Mouse (Mus musculus) liver, embryonic 11.5 days (tissue): ENCODE measurements around the gene Etnk2. TPM values are rescaled to one million over a fixed set of nuclear protein-coding genes. Genes with fewer than 3 reads are reported as not detected.
A peak's percentile ranks its signal among the peaks of the same experiment; 100 is the strongest.

ENCODE experiments used
- ATAC-seq: fragments of 200-750 bp; cut with Nextera tagmentation; replicated peaks from 2 replicates; pipeline ENCODE4 v1.8.0; 2017; ENCODE audit warnings: moderate number of reproducible peaks, mild to moderate bottlenecking, moderate TSS enrichment, moderate library complexity; ENCODE audit not compliant: low FRiP score
- DNase-seq: peaks from one replicate; pipeline ENCODE4 v3.0.0-alpha.2; 2017; ENCODE audit warnings: low spot score
- H3K27ac ChIP-seq: fragments of 300-500 bp; sonication (generic); 2 replicates; pipeline ENCODE4 v1.5.1; 2014; ENCODE audit warnings: mild to moderate bottlenecking, low read depth, low read length, control low read depth
- H3K27me3 ChIP-seq: fragments of 300-500 bp; sonication (generic); replicated peaks from 2 replicates; pipeline ENCODE4 v1.6.1; 2014; ENCODE audit warnings: low read length, mixed read lengths; ENCODE audit not compliant: control insufficient read depth, insufficient read depth
- H3K36me3 ChIP-seq: fragments of 300-500 bp; sonication (generic); 2 replicates; pipeline ENCODE4 v1.6.1; 2014; ENCODE audit warnings: mild to moderate bottlenecking, low read length, moderate library complexity, mixed read lengths; ENCODE audit not compliant: control insufficient read depth, insufficient read depth
- H3K4me1 ChIP-seq: fragments of 300-500 bp; sonication (generic); replicated peaks from 2 replicates; pipeline ENCODE4 v1.6.1; 2014; ENCODE audit warnings: low read length, mixed read lengths; ENCODE audit not compliant: control insufficient read depth, insufficient read depth
- H3K4me2 ChIP-seq: fragments of 300-500 bp; sonication (generic); 2 replicates; pipeline ENCODE4 v1.6.1; 2014; ENCODE audit warnings: mild to moderate bottlenecking, control low read depth, moderate library complexity
- H3K4me3 ChIP-seq: fragments of 300-500 bp; sonication (generic); 2 replicates; pipeline ENCODE4 v1.5.1; 2014; ENCODE audit warnings: low read depth, low read length, control low read depth
- H3K9ac ChIP-seq: fragments of 300-500 bp; sonication (generic); 2 replicates; pipeline ENCODE4 v1.6.1; 2014; ENCODE audit warnings: low read depth, low read length, control low read depth
- H3K9me3 ChIP-seq: fragments of 300-500 bp; sonication (generic); 2 replicates; pipeline ENCODE4 v1.6.1; 2016; ENCODE audit warnings: low read length, inconsistent platforms, mixed read lengths; ENCODE audit not compliant: control insufficient read depth
- WGBS: fragments of 180-500 bp; shearing (Covaris S2); extraction: QIAGEN DNeasy Blood & Tissue Kit; methylation state at CpG from one replicate; pipeline ENCODE4 v1.1.7; 2014; 5-methylcytosine and 5-hydroxymethylcytosine counted together
- polyA plus RNA-seq: library from polyadenylated mRNA; unstranded; fragments of >200 nt; fragmentation: Nextera tagmentation; extraction: Ambion mirVana; gene quantifications from 2 replicates; pipeline ENCODE4 v1.2.1, GENCODE M21; 2014

Etnk2 gene
- polyA plus RNA-seq, 1 experiment from 2014 or later: 5.8 TPM

GRCm38 (mm10) chr1:133409786-133410185, 46.4 kb downstream of the Etnk2 start:
- H3K4me2 ChIP-seq: no peak overlapping the region; the same call in 1 of the 2 replicates
- ATAC-seq (no peak), DNase-seq (no peak)
- H3K9ac ChIP-seq: no peak overlapping the region
- H3K4me1 ChIP-seq: peaks cover 19% of the 10 kb centered on the region
- H3K36me3 ChIP-seq: no peaks in the 10 kb centered on the region
- no peak overlapping the region for H3K4me3 ChIP-seq
- WGBS: 72% methylated on average over 9 of the region's 9 CpGs
- H3K9me3 ChIP-seq: no peaks in the 10 kb centered on the region
- H3K27ac ChIP-seq: no peak overlapping the region
- H3K27me3 ChIP-seq: no peaks in the 10 kb centered on the region

- DNase-seq: no peak
- Histone ChIP-seq H3K4me3 (no peak overlapping the region), H3K27ac (no peak overlapping the region), H3K36me3 (no peaks in the 10 kb centered on the region), H3K9ac (no peak overlapping the region), H3K4me2 (no peak overlapping the region), H3K9me3 (no peaks in the 10 kb centered on the region), H3K4me1 (peaks cover 21% of the 10 kb centered on the region), H3K27me3 (no peaks in the 10 kb centered on the region; the same call in 1 of the 2 replicates)
- no peak for ATAC-seq
- 79% methylated on average over 8 of the region's 8 CpGs for WGBS
Measured at GRCm38 (mm10) chr1:133411506-133412147, 48.3 kb downstream of the Etnk2 start.

- H3K9ac ChIP-seq: no peak overlapping the region
- H3K4me1 ChIP-seq: peaks cover 29% of the 10 kb centered on the region
- H3K36me3 ChIP-seq: no peaks in the 10 kb centered on the region
Measured at GRCm38 (mm10) chr1:133412941-133413340, 49.6 kb downstream of the Etnk2 start.

GRCm38 (mm10) chr1:133415086-133415485, 51.7 kb downstream of the Etnk2 start:
- H3K27ac ChIP-seq: no peak overlapping the region
- 69% methylated on average over 7 of the region's 7 CpGs for WGBS
- no peaks in the 10 kb centered on the region for H3K36me3 ChIP-seq
- H3K27me3 ChIP-seq: no peaks in the 10 kb centered on the region; the same call in 1 of the 2 replicates
- no peak overlapping the region for H3K4me3 ChIP-seq
- H3K9ac ChIP-seq: no peak overlapping the region
- H3K4me2 ChIP-seq: no peak overlapping the region
- no peak for ATAC-seq
- no peak for DNase-seq
- H3K9me3 ChIP-seq: no peaks in the 10 kb centered on the region
- peaks cover 22% of the 10 kb centered on the region for H3K4me1 ChIP-seq

More at GRCm38 (mm10) chr1:133412941-133413340, 49.6 kb downstream of the Etnk2 start:
- no peak for ATAC-seq
- Histone ChIP-seq H3K9me3 (no peaks in the 10 kb centered on the region), H3K4me3 (no peak overlapping the region), H3K27ac (no peak overlapping the region), H3K27me3 (no peaks in the 10 kb centered on the region; the same call in 1 of the 2 replicates), H3K4me2 (no peak overlapping the region)
- 50% methylated on average over 9 of the region's 9 CpGs for WGBS
- DNase-seq: no peak

- no peaks in the 10 kb centered on the region for H3K9me3 ChIP-seq
- ATAC-seq (no peak), DNase-seq (no peak)
- no peak overlapping the region for H3K27ac ChIP-seq
- peaks cover 20% of the 10 kb centered on the region for H3K4me1 ChIP-seq
- H3K27me3 ChIP-seq: no peaks in the 10 kb centered on the region; the same call in 1 of the 2 replicates
- 84% methylated on average over 6 of the region's 6 CpGs for WGBS
- H3K4me2 ChIP-seq: no peak overlapping the region
- no peak overlapping the region for H3K4me3 ChIP-seq
- H3K36me3 ChIP-seq: no peaks in the 10 kb centered on the region
- H3K9ac ChIP-seq: no peak overlapping the region
Measured at GRCm38 (mm10) chr1:133415505-133415904, 52.1 kb downstream of the Etnk2 start.

- H3K4me1 ChIP-seq: peaks cover 20% of the 10 kb centered on the region
- 66% methylated on average over 7 of the region's 7 CpGs for WGBS
- H3K27ac ChIP-seq: no peak overlapping the region
Measured at GRCm38 (mm10) chr1:133416472-133416871, 53.1 kb downstream of the Etnk2 start.

GRCm38 (mm10) chr1:133417113-133417512, 53.7 kb downstream of the Etnk2 start:
- Histone ChIP-seq H3K9ac (no peak overlapping the region), H3K4me1 (peaks cover 20% of the 10 kb centered on the region), H3K27ac (no peak overlapping the region)

More at GRCm38 (mm10) chr1:133416472-133416871, 53.1 kb downstream of the Etnk2 start:
- no peak for ATAC-seq
- no peak for DNase-seq
- no peaks in the 10 kb centered on the region; the same call in 1 of the 2 replicates for H3K27me3 ChIP-seq
- H3K4me2 ChIP-seq: no peak overlapping the region
- H3K9ac ChIP-seq: no peak overlapping the region
- H3K4me3 ChIP-seq: no peak overlapping the region
- no peaks in the 10 kb centered on the region for H3K9me3 ChIP-seq
- no peaks in the 10 kb centered on the region for H3K36me3 ChIP-seq

GRCm38 (mm10) chr1:133417539-133417938, 54.2 kb downstream of the Etnk2 start:
- DNase-seq (no peak), ATAC-seq (no peak)
- no peaks in the 10 kb centered on the region for H3K36me3 ChIP-seq
- peaks cover 10% of the 10 kb centered on the region for H3K27me3 ChIP-seq
- peak overlapping the region; percentile 46; the same call in 1 of the 2 replicates for H3K4me3 ChIP-seq
- peaks cover 20% of the 10 kb centered on the region for H3K4me1 ChIP-seq
- H3K27ac ChIP-seq: no peak overlapping the region
- 52% methylated on average over 1 of the region's 1 CpGs for WGBS
- peak overlapping the region; percentile 76 for H3K4me2 ChIP-seq
- H3K9ac ChIP-seq: no peak overlapping the region; the same call in 1 of the 2 replicates
- H3K9me3 ChIP-seq: no peaks in the 10 kb centered on the region

More at GRCm38 (mm10) chr1:133417113-133417512, 53.7 kb downstream of the Etnk2 start:
- Histone ChIP-seq H3K36me3 (no peaks in the 10 kb centered on the region), H3K4me2 (no peak overlapping the region), H3K9me3 (no peaks in the 10 kb centered on the region), H3K4me3 (no peak overlapping the region), H3K27me3 (peaks cover 5% of the 10 kb centered on the region)
- DNase-seq (no peak), ATAC-seq (no peak)
- 66% methylated on average over 3 of the region's 3 CpGs for WGBS
